Mouse (Mus musculus): ENCODE data around the gene St6galnac5. TPM values are rescaled to one million over a fixed set of nuclear protein-coding genes. Genes with fewer than 3 reads are reported as not detected.

Gene St6galnac5
- total RNA-seq, 2 experiments from 2014 or later, result 2.5 to 4.9 TPM

DNA sequence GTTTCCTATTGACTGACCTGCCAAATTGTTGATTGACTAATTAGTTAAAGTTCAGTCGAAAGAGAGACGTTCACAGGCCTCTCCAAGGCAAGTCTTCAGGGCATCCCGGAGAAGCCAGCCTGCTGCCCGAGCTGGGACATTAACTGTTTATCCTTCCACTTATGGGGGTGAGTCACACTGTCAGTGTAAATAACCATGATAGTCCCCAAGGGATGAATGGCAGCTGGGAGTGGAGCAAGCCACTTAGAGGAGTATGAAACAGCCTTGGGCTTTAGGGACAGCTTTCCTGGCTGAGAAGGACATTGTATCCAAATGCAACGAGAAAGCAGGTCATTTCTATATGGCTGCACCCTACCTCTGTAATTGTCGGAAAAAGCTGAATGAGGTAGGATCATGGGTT, 109.5 kb downstream of the St6galnac5 start:
- DNase-seq (ENCODE audit: low spot score in 2 of 2), result no peak

DNA sequence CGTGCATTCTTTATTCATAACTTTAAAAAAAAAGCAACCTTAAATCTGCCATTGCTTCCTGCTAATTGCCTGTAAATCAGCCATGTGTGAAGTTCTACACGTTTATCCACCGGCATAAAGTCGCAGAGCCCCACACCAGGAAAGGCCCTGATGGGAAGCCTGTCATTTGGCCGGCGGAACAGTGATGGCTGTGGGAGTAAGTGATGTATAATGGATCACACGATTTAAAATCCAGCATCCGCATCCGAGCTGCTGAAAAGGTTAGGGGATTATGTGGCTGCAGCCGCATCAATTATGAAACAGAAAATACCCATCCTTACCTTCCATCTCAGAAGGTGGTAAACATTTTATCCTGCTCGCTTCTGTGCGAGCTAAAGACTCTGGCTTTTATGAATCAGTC, 110.0 kb downstream of the St6galnac5 start:
- no peak for DNase-seq (ENCODE audit: low spot score in 2 of 2)

DNA sequence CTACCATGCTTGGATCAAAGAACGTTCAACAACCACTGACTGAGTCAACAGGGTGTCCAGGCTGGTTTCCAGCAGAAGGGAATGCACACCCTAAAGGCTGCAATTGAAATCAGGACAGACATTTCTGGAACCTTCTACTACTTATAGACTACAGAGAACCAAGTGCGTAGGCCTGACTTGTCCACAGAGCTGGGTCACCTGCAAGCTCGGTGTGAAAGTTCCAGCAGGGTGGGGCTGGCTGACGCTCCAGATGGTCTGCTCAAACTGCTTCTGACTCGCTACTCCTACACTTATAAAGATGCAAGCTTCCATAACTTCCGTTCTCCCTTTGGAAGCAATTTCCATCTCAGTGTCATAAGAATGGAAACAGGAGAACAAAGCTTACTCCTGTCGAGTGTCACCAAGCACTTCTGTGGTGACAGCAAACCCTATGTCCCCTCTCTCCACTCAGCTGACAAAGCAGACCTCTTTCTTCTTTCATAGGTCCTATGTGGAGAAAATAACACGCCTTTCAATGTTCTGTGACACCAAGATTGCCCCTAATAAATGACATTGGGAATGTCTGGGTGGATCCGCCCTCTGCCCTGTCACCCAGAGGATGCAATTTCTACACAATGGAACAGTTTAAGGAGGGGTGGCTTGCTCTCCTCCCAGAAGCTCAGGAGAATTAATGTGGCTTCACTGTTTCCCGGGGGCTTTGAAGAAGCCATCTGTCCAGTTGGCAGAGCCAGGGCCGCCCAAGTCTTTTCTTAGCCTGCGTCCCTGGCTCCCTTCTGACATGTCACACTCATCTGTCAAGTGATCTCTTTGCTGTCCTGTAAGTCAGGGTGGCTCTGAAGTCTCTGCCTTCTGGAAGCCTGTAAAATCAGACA, 114.2 kb downstream of the St6galnac5 start:
- no peak for DNase-seq (ENCODE audit: low spot score in 2 of 2)

DNA sequence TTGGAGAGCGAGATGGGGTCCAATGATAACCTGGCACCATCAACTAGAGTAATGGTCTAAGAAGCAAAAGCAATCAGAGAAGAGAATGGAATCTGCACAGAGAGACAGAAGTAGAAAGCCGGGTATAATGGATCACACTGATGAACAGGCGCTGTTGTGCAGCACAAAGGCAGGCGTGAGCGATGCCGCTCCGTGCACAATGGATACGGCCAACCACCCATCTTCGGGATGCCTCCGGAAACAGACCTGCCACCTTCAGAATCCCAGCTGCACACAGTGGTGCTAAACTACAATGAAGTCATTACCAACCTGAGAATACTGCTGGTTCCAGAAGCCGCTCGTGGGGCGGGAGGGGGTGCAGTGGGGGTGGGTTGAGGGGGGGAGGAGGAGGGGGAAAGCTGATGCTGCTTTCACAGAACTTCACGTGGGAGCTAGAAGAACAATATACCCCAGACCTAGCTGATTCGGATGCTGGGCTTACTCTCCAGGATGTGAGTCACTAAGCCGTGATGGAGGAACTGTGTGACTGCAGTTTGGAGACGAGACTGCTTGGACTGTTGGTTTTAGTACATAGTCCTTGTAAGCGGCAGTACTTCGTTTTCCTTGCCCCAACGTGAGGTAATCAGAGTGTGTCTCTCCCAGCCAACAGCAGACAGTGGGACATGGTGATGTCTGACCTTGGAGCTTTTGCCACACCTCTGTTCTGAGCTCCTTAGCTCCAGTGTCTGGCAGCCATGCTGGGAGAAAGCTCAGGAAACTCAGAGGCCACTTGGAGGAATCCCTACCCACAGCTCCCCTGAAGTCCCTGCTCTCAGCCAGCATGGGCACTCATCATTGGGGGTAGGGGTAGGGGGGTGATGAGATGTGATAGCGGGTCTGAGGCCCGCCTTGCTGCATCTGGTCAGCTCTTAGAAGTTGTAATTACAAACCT, 115.7 kb downstream of the St6galnac5 start:
- DNase-seq (ENCODE audit: low spot score in 2 of 2), result no peak

DNA sequence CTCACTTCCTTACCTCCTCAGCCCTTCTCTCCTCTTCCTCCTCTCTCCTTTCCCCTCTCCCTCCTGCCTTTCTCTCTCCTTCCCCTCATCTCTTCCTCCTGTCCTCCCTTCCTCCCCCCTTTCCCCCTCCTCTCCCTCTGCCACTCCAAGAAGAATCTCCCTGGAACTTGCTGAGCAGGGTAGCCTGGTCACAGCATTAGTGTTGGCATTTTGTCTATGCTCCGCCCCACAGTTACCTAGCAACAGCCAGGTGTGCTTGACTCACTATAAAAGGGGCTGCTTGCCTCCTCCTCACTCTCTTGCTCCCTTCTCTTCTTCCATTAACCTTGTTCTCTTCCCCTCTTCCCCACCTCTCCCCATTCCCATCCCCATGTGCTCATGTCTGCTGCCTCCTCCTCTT, 120.1 kb downstream of the St6galnac5 start:
- DNase-seq (ENCODE audit: low spot score in 2 of 2), result no peak

DNA sequence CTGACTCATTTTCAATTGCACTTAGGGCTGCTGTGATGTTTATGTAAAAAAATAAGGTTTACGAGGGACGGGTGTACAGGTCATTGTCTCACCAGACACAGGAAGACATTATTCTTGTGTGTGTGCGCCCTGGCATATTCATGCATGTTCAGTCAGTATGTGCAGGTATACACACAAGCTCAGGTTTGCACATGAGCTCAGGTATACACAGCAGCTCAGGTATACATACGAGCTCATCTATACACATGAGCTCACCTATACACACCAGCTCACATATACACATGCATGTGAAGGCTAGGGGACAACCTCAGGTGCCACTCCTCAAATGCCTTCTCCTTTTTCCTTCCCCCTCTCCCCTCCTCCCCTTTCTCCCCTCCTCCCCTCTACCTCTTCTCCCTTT, 120.6 kb downstream of the St6galnac5 start:
- DNase-seq (ENCODE audit: low spot score in 2 of 2), result no peak

DNA sequence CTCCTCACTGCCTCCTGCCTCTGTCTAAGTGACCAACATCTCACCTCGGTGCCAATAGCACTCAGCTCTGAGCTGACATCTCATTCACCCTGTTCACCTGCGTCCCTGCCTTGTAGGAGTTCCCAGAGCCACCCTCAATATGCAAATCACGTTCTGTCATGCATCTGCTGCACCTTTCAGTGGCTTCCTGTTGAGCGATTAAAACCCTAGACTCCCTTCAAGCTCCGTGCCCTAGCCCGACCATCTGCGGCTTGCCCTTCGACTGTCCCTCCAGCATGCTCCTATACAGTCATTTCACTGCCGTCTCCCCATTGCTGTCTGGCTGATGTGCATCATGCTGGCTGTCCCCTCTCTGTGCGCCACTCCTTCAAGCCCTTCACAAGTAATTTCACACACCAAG, 126.0 kb downstream of the St6galnac5 start:
- DNase-seq (ENCODE audit: low spot score in 2 of 2), result no peak

DNA sequence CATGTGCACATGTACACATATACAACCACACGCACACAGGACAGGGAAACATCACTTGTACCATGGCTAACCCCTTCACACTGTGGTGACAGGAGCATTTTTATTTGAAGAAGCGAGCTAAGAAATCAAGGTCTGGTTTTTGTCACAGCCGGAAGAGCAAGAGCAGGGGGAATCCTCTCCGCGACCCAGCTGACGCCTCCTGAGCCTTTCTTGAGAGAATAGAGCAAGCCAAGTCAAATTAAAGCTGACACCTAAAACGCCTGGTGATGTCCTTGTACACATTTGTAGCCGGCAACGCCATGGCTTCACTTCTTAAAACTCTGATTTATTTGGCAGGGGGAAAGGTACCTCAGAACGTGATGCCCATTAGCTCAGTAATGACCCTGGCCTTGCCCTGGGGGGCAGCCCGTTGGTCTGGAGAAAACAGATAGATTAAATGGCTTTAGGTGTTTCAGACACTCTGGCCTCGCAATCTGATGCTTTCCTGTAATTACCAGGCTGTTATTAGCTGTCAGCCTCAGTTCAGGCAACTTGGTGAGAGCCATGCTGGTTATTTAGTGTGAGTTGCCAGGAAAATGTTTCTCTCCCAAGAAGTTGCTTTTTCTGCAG, 126.9 kb downstream of the St6galnac5 start:
- DNase-seq (ENCODE audit: low spot score in 2 of 2), result no peak

DNA sequence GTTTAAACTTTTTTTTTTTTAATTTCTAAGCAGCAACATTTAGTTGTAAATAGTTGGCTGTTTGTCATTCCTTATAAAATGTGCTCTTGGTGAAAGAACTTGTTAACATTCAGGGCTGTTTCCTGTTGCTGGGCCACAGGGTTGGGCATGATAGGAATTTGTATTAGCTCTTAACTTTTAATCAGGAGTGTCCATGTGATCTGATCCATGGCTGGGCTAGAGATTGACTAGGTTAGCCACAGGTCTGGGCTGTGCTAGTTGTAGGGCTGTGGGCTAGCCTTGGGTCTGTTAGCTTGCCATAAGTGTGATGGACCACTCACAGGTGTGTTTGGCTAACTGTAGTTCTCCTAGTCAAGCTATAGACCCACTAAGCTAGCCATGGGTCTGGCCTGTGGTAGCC, 138.1 kb downstream of the St6galnac5 start:
- DNase-seq (ENCODE audit: low spot score in 2 of 2), result no peak

DNA sequence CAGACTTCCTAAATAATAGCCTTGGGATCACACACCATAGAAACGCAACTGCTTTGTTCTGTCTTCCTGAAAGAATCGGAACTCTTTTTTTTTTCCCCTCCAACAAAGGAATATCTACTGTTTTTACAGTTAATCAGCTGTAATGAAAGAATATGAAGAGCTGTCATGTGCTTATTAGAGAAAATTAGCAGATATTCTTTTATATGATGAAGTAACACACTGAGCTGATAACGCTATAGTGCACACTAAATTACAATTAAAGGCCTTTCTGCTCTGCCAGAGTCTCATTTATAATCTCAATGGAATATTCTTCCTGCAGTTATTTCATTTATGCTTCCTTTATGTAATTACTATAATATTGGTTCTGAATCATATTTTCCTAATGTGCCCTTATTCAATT, 139.4 kb downstream of the St6galnac5 start:
- DNase-seq (ENCODE audit: low spot score in 2 of 2), result no peak

DNA sequence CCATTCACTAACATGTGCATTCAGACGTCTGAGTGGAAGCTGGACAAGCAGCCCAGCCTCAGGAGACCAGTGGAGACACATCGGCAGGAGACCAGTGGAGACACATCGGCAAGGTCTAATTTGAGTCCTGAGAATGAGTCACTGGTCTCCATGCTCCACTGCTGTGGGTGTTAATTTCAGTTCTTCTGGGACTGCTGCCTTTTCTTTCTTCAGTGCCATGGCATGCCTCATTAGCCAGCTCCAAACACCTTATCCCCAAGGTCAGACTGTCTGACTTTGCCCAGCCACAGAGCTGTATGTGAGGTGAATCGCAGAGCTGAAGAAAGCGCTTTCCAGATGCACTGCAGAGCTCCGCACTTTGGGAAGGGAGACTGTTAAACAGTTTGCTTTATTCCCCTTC, 140.8 kb downstream of the St6galnac5 start:
- DNase-seq (ENCODE audit: low spot score in 2 of 2), result no peak

DNA sequence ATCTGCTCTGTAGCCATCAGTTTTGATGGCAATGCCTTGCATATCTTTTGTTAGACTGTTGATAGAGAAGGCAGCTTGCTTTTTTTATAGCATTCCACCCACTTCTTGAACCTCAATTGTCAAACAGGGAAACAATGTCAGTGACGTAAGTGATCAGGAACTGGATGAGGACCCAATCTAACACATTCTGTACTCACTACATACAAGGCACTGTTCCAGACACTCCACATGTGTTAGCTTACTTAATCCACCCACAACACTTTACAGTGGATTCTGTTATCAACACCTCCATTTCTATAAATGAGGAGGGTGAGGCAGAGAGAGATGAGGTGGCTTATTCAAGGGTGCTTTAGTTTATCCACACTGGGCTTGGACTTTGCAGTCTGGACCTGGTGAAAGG, 144.1 kb downstream of the St6galnac5 start:
- no peak for DNase-seq (ENCODE audit: low spot score in 2 of 2)

DNA sequence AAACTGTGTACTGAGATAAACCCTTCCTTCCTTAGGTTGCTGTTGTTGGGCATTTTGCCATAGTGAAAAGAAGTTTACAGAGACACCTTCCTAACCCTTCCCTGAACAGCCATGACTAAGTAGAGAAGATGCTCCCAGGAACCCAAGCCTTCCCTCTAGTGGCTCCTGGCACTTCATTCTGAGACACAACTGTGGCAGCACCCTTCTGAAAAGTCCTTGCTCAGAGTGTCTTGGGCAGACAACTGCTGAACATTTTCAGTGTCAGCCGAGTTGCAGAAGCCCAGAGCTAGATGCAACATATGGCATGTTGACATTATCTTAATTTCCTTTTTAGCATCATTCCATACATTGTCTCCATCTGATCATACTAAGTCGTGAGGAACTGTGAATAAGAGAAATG, 144.6 kb downstream of the St6galnac5 start:
- DNase-seq (ENCODE audit: low spot score in 2 of 2), result no peak

DNA sequence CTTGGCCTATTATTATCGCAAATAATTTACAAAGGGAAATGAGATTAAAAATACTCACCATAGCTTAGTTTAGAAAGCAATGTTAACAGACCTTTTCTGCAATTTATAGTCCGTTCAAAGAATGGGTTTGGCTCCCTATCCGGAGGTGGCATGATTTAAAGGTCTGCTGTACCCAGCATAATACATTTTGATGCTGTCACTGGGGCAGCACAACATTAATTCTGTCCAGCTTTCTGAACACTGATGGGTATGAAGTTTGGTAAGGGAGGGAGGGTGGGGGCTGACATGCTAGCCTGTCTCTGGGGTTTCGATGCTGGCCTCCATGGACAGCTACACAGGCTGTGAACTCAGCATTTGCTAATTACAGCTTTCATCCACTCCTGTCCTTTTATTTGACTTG, 149.6 kb downstream of the St6galnac5 start:
- no peak for DNase-seq (ENCODE audit: low spot score in 2 of 2)

DNA sequence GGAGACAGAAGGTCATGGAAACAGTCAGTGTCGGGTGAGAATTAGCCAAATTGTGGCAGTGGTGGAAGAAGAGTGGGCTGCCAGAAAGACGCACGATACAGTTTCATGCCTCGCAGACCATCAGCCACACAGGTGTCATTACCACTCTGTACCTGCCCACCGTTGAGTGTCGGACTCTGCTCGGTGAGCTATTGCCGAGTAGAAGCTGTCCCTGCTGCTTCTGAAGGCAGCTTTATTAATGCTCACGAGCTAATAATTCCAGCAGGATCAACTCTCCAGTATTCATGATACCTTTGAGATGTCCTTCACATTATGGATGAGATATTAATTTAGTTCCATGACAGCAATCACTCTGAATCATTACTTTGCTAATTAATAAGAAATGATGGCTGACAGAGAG, 150.1 kb downstream of the St6galnac5 start:
- DNase-seq (ENCODE audit: low spot score in 2 of 2), result no peak

DNA sequence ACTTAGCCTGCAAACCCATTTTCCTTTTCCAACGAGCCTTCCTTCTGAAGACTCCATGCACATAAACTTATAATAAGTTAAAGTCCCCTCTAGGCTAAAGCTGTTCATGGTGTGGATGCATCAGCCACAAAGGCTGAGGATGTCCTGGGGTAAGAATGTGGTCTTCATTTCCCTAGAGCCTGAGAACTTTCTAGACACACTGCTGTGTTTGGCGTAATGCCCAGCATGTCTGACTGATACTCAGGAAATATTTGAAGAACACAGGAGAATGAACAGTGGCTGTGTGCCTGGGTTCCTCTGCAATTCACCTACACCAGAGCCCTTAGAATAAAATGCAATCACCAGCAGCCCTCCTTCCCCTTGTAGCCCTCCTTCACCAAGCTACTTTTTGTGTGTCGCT, 150.7 kb downstream of the St6galnac5 start:
- no peak for DNase-seq (ENCODE audit: low spot score in 2 of 2)

DNA sequence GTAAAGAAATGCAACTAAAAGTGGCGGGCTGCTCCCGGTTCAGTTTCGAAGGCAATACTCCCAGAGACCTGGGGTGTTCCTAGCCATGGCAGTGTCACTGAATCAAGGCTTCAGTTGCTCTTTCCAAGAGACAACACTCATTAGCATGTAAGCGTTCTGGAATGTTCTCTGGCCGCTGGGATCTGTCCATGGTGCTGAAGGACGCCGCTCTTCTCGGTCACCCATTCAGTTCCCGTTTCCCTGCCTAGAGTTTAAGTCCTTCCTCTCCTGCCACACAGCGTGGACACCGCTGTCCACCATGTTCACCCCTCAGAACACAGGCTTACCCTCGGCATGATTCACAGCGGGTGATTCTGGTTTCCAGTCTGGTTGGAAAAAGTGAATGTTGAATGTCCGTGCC, 160.8 kb downstream of the St6galnac5 start:
- peak; percentile 44 to 48 for DNase-seq (ENCODE audit: low spot score in 2 of 2)

DNA sequence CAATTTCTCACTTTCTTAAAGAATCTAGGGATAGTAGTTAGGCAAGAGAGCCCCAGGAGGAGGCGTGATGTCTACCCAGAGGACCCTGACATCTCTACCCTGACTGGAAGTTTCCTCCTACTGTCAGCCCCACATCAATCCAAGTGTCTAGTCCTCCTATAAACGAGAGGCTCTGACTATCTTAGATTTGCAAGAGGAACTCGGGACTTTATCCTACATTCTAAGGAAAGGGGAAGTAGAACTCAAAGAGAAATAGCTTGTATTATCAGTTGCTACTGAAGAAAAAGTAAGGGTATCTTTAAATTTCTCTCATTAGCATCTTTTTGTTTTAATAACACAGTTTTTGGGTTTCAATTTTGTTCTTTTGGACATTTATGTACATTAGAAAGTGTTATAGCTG, 161.6 kb downstream of the St6galnac5 start:
- no peak for DNase-seq (ENCODE audit: low spot score in 2 of 2)

DNA sequence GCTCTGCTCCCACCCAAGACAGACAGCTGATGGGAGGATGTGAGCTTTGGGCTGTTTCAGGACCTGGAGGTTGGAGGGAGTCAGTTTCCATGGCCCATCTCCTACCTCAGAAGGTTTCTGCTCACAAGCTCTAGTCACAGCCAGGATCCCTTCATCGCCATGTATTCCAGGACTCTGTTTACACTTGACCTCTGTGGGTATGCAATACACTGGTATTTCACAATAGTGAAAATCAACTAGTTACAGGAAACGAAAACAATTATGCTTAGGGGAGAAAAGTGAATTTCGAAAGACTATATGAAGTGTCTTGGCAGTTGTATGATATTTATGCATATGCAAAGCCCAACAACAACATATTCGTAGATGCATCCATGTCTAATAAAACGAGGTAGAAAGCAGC, 166.9 kb downstream of the St6galnac5 start:
- no peak for DNase-seq (ENCODE audit: low spot score in 2 of 2)

DNA sequence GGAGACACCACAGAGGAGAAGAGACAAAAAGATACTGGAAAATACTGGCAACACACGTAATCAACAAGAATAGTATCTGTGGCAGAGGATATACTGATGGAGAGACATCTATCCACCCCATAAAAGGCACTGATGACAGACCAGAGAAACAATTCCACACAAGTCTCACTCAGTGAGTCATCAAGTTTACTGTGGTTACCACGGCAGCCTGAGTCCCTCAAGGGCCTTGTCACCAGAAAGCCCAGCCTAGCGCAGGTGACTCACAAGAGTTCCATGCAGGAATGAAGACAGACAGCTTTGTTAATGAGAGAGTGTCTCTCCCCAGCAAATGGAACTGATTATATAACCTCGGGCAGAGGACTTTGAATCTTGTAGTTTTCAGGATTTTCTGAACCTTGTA, 168.1 kb downstream of the St6galnac5 start:
- no peak for DNase-seq (ENCODE audit: low spot score in 2 of 2)

DNA sequence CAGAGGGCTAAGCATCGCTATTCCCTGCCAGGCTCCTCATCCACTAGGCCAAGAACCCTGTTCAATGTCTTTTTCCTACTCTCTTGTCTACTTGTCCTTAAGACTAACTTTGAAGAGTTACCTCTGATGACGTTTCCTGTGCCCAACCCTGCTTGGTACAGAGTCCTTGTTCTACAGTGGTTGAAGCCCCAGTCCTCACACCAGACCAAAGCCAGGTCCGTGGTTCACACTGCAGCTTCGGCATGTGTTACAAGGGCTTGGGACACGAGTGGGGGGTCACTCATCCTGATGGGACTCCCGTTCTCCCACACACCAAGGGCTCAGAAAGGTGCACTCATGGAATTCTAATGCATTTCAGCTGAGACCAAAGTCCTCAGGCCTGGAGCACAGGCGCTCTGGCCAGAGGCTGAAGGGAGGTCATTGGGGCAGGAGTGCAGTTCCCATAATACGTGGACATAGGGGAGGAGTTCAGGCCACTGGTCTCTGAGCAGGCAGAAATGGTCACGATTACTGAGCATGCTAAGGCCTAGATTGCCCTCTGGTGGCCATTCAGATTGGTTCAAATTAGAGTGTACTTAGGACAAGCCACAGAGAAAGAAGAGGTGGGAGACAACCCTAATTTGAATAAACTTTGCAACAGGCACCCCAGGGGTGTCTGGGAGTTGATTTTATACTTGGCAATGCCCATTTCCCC, 182.2 kb downstream of the St6galnac5 start:
- DNase-seq (ENCODE audit: low spot score in 2 of 2), result no peak

Data from adrenal gland, postnatal 4 days (tissue).